Mouse (Mus musculus) kidney, adult 2 months (tissue): ENCODE data around the gene Glb1l2.

Experiments
- CTCF ChIP-seq: fragments of 200-500 bp; conservative IDR thresholded peaks from 2 replicates; pipeline ENCODE4 v1.5.1; 2011; ENCODE audit warnings: low read depth, mild to moderate bottlenecking, control low read depth, low read length, moderate library complexity, mixed read lengths; ENCODE audit not compliant: insufficient read depth, insufficient read length
- POLR2A ChIP-seq: fragments of 200-500 bp; IDR thresholded peaks from one replicate; pipeline ENCODE4 v1.6.1; 2011; ENCODE audit warnings: low read depth, low read length, control low read depth

- TF ChIP-seq CTCF: no peak
- TF ChIP-seq POLR2A: no peak
Observed at GRCm38 (mm10) chr9:26760576-26760975, 45.7 kb downstream of the Glb1l2 start.
